Mouse (Mus musculus): ENCODE results near the gene Upk3a.
"Not testable (repeated sequence)": the region's sequence is repeated elsewhere in the genome, so short reads cannot be mapped to it uniquely, and the experiment has no call there.

Upk3a gene

DNA sequence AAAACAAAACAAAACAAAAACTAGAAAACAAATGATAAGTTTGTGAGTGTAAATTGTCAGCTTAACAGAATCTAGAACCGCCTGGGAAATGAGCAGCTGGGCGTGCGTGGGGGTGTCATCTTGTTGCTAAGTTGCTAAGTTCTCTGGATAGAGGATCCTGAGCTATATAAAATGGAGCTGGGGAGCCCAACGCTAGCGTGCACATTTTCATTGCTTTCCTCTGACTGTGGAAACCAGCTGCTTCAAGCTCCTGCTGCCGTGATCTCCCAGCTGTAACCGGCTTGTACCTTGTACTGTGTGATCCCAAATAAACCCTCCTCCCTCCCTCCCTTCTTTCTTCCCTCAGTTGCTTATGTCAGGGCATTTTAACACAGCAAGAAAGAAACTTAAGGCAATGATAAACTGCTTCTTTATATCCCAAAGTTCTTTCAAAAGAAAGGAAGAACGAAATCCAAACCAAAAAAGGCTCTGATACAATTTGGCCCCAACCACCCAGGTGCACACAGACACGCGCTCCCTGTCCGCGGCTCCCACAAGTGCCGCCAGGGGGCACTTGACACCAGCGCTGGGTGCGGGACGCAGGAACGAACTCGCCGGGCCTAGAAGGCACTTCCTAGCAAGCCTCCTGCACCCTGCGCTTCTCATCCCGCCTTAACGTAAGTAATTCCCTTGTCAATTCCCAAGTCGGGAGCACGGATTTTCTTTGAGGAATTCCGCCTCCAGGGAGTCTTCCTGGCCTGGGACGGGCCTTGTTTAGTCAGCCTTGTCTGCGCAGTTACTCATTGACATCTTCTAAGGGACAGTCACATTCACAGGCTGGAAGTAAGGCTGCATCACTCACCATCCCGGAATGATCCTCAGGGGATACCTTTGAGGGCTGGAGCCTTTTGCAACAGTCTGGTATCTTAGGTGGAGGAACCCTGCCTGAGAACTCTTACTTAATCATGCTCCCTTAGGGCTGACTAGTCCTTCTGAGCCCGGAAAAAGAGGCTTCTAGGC, 15.7 kb upstream of the Upk3a start:
- DNase-seq (ENCODE audit: low read depth): peak; percentile 86

DNA sequence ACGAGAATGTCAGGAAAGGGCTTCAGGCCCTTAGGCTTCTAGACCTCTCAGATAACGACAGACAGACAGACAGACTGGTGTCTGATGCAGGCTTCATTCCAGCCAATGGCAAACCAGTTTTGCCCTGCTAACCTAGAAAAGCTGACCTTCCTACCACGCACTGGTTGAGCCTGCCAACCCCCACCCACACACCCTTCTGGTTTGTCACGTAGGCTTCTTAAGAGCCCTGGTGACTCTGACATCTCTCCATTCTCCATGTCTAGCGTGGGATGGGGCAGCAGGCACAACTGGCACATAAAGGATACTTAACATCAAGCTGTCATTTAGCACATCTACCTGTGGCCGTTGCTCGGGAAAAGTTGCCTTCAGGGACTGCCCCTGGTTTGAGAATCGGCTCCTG, 7.3 kb upstream of the Upk3a start:
- no peak for DNase-seq (ENCODE audit: low read depth)

GRCm38 (mm10) chr15:85011895-85012661, 4.9 kb upstream of the Upk3a start:
- DNase-seq (ENCODE audit: low read depth): no peak

GRCm38 (mm10) chr15:85012662-85013054, 4.3 kb upstream of the Upk3a start:
- DNase-seq (ENCODE audit: low read depth): no peak

DNA sequence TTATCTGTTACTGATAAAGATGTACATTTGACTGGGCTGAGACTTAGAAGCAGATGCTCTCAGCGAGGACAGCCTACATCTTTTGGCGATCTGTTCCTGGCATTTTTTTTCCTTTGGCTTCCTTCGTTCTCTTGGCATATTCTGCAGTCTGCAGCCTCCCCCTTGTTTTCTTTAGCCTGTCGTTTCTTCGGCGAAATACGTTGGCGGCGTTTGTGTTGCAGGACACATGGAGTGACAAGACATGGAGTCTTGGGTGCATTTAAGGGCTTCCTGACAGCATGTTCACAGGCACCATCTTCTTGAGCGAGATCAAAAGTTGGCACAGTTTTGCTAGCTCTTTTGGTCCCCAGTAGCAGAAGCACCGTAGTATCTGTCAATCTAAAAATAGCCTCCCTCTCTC, 1.2 kb upstream of the Upk3a start:
- no peak for DNase-seq (ENCODE audit: low read depth)

- no peak for DNase-seq (ENCODE audit: low read depth)
Observed at GRCm38 (mm10) chr15:85022211-85022610, 5.3 kb downstream of the Upk3a start.

- no peak for DNase-seq (ENCODE audit: low read depth)
Observed at GRCm38 (mm10) chr15:85026197-85026596, 9.3 kb downstream of the Upk3a start.

DNA sequence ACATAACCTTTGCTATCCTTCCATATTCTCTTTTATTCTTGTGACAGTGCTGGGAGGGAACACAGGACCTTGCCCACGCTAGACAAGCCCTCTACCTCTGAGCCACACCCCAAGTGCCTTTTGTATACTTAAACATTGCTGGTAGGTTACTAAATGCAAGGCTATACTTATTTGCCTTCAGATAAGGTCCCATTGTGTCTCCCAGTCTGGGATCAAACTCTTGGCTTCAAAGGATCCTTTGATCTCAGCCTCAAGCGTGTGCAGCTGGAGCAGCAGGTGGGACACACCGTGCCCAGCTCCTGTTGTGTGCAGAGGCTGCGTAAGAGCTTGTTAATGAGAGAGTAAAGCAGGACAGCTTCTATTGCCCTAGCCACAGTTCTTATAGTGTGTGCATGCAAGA, 10.8 kb downstream of the Upk3a start:
- DNase-seq (ENCODE audit: low read depth): no peak

DNA sequence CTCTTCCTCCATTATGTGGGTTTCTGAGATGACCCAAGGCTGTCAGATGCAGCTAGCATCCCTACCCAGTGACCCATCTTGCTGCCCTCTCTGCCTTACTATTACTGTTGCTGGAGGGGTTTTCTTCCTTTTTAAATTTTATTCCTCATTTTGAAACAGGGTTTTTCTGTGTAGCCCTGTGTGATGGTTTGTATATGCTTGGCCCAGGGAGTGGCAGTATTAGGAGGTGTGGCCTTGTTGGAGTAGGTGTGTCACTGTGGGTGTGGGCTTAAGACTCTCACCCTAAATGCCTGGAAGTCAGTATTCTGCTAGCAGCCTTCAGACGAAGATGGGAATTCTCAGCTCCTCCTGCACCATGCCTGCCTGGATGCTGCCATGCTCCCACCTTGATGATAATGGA, 11.7 kb downstream of the Upk3a start, which contains the start of gene Fam118a:
Fam118a (plus strand) TSS at position 301 of the 400 bp plus-strand sequence.
- DNase-seq (ENCODE audit: low read depth): not testable (repeated sequence)

DNA sequence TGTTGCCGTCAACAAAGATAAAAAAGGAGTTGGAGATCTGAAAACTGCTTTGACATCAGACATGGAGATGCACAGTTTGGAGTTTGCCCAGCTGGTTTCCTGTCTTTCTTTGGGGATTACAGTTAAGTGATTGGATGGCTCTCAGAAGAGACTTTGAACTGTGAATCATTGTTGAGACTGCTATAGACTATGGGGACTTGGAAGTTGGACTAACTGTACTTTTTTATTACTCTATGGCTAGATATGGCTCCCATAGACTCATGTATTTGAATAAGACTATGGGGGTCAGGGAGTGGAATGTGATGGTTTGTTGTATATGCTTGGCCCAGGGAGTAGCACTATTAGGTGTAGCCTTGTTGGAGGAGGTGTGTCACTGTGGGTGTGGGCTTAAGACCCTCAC, 13.7 kb downstream of the Upk3a start:
- DNase-seq (ENCODE audit: low read depth): not testable (repeated sequence)

DNA sequence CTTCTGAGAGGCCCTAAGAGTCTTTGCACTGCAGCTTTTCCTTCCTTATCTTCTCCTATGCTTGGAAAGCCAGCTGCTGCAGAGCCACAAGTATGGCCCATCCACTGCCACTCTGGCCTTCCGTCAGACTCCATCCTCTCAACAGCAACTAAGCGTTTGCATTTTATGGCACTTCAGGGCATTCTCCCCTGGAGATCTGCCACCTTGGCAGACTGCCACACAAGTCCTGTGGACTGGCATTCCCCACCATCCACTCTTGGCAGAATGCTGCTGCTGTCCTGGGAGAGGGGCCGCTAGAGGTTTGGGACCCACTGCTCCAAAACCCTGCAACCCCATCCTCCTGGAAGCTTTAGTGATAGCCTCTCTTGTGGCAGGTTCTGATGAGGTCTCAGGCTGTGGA, 14.9 kb downstream of the Upk3a start:
- no peak for DNase-seq (ENCODE audit: low read depth)

DNA sequence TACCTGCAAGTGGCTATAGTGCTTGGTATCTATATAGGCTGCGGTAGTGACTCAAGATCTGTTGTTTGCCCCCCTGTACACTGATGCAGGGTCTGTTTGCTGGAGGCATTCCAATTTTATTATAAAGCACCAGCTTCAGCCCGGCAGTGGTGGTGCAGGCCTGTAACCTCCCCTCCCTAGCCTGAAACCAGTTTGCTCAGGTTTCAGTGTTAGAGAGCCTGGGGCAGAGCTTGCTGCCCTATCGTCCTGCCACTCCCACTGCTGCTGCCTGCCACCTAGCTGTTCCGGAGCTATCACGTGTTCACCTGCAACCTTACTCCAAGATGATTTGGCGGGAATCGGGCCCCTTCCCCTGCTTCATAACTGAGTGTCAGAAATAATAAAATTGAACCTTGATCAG, 17.0 kb downstream of the Upk3a start:
- not testable (repeated sequence) for DNase-seq (ENCODE audit: low read depth)

DNA sequence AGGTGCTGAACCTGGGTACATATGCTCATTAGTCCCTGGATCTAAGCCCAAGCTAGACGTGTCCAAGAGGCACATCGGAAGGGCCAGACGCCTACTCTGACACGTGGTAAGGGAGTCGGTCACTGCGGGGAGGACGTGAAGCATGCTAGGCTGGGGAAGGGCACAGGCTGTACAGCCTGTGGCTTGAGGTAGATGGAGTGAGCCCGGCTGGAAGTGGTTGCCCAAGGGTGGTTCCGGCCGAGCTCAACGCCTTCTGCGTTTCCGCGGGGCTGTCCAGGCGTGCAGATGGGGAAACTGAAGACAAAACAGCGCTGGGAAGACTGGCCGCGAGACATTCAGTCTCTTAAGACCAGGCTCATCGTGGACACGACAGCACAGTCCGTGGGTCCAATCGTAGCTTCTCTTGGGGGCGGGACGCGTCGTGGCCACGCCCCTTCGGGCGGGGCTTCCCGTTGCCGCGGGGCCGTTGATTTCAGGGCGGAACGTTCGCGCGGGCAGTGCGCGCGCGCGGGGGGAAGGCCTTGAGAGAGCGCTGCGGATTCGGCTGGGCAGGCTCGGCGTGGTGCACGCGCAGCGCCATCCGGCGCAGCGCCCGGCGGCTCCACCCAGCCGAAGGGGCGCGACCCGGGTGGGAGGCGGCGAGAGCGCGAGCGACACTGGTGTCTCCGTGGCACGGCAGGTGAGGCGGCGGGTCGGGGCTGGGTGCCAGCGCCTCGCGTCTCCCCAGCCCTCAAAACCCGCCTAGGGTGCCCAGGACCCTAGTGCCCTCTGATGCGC, 19.8 kb downstream of the Upk3a start:
- peak; percentile 99 for DNase-seq (ENCODE audit: low read depth)

DNA sequence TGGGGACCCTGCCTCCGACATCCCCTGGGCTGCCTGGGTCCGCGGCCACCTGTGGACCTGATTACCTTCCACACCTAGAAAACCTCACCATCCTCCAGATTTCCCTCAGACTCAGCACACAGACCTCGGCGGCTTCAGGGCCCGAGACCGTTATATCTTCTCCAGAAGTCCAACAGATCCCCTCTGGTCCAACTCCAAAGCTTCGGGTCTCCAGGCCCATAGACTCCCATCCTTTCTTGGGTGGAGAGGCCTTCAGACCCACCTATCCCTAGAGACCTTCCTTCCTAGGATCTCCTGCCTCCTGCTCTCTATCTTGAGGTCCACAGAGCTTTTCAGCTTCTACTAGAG, 20.4 kb downstream of the Upk3a start:
- DNase-seq (ENCODE audit: low read depth): no peak

- DNase-seq (ENCODE audit: low read depth): no peak
Observed at GRCm38 (mm10) chr15:85041546-85042225, 24.7 kb downstream of the Upk3a start.

- DNase-seq (ENCODE audit: low read depth): peak; percentile 96
Observed at GRCm38 (mm10) chr15:85042361-85042954, 25.5 kb downstream of the Upk3a start.

GRCm38 (mm10) chr15:85043116-85043515, 26.2 kb downstream of the Upk3a start:
- DNase-seq (ENCODE audit: low read depth): no peak

DNA sequence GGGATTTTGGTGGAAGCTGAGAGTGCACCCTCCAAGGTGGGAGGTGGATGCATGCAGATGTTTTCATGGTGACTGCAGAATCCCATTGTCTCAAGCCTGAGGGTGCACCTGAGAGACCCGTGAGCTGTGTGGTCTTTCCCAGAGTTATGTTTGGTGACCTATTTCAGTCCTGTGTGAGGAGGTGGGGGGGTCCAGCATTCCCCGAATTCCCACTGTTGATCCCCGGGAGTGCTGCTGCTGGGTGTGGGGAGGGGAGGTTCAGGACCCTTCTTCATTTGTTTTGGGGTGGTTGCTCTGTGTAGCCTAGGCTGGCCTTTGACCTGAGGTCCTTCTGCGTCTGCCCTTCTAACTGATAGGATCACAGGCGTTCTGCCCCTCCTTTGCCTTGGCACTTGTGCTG, 26.8 kb downstream of the Upk3a start:
- peak; percentile 16 for DNase-seq (ENCODE audit: low read depth)

DNA sequence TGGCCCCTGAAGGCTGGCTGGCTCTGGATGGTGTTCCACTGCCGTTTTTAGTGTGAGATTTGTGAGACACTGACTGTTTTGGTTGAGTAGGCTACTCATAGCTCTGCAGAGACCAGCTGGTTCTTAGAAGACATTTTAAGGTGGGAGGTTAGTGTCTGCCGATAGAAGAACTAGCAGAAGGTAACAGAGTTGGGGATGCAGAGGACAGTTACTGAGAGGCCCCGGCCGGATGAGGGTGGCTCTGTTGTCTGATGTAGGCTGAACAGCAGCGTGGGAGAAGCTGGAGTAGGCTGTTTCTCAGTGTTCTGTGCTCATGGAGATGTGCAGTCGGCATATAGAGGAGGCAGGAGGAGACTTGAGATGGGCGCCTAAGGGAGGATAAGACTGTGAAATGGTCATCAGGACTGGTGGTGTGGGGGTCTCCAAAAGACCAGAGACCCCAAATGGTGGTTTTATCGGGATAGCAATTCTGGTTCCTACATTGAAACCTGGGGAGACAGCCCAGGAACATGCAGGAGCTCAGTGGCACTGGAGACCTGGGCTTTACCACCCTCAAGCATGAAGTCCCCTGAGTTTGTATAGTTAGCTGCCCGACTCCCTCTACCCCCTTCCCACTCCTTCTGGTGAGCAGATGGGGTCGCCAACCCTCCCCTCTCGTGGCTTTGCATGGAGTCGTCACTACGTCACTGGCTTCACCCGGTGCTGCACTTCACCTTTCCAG, 29.4 kb downstream of the Upk3a start:
- DNase-seq (ENCODE audit: low read depth): no peak

GRCm38 (mm10) chr15:85047865-85048264, 30.9 kb downstream of the Upk3a start:
- no peak for DNase-seq (ENCODE audit: low read depth)

- DNase-seq (ENCODE audit: low read depth): no peak
Observed at GRCm38 (mm10) chr15:85049758-85050157, 32.8 kb downstream of the Upk3a start.
